9 mouse cellular contexts compared by ENCODE assay signal in genomic region chr5:135236571-135236970, GRCm38 (mm10). TPM values are rescaled to one million over a fixed set of nuclear protein-coding genes. Genes with fewer than 3 reads are reported as not detected.
DNase-seq lines count a peak whose midpoint lies in the region; ATAC-seq lines count a peak whose summit lies in the region.
"Had no signal": no experiment of that assay in that cellular context is flagged by ENCODE, and none has a peak within 500 bp of the region (broad histone marks: within the 10 kb centered on the region; RNA-seq: fewer than 3 reads in every experiment).

No protein-coding gene starts in this region.

- DNase-seq in CD4-positive, CD25-positive, alpha-beta regulatory T cell, adult 2 months (ENCODE audit: low read depth, low spot score) = peak; percentile 70
- peak; percentile 55 for DNase-seq in ovary, postnatal 36 days (ENCODE audit: low spot score)
- no peak for DNase-seq in ovary, postnatal 10 days (ENCODE audit: low spot score)
- peak; percentile 75 for DNase-seq in embryo, embryonic 10.5 days (ENCODE audit: low spot score)
- peak; percentile 72 for DNase-seq in limb, embryonic 10.5 days (ENCODE audit: low spot score)
- peak; percentile 72 to 76 for DNase-seq in right cerebral cortex, adult 2 months (ENCODE audit: low spot score in 2 of 2)

- no peak for ATAC-seq in CD4-positive, CD25-positive, alpha-beta regulatory T cell, adult 4 months
- ATAC-seq in hematopoietic stem cell, adult 5-6 weeks (replicated peaks in 1 of 2; ENCODE audit: insufficient read depth in 1 of 2, low FRiP score in 2 of 2, low TSS enrichment in 1 of 2, low read depth in 1 of 2, poor library complexity in 2 of 2, severe bottlenecking in 2 of 2) = peak; percentile 46 to 66; a peak in 2 of 4 replicates

- no peaks in the 10 kb centered on the region for H3K4me1 ChIP-seq in limb, embryonic 10.5 days
- H3K4me1 ChIP-seq: hindbrain, embryonic 15.5 days had no signal

- H3K27me3 ChIP-seq in limb, embryonic 10.5 days (ENCODE audit: low read depth, poor library complexity, severe bottlenecking) = no peaks in the 10 kb centered on the region
- H3K27me3 ChIP-seq: hindbrain, embryonic 15.5 days had no signal

- H3K36me3 ChIP-seq in limb, embryonic 10.5 days = peaks cover 100% of the 10 kb centered on the region

- 58% methylated on average over 2 of the region's 2 CpGs for WGBS in limb, embryonic 10.5 days

- no peaks in the 10 kb centered on the region for H3K9me3 ChIP-seq in limb, embryonic 10.5 days (replicated peaks)
- H3K9me3 ChIP-seq: hindbrain, embryonic 15.5 days had no signal

- H3K4me3 ChIP-seq in limb, embryonic 10.5 days = no peak overlapping the region
- H3K4me3 ChIP-seq: hindbrain, embryonic 15.5 days had no signal

- H3K27ac ChIP-seq in limb, embryonic 10.5 days = no peak overlapping the region
- H3K27ac ChIP-seq: hindbrain, embryonic 15.5 days had no signal

RNA-seq across cellular contexts. Expression of gene Fzd9, which starts 14.5 kb away (rescaled TPM):
- polyA plus RNA-seq in CD4-positive, CD25-positive, alpha-beta regulatory T cell, adult 4 months (2017; shearing (Covaris generic)) = not detected
- total RNA-seq in hematopoietic stem cell, adult 5-6 weeks (2017) = 1.3 and 1.7 TPM in 2 replicates
- 0.25 and 1.7 TPM in 2 replicates for polyA plus RNA-seq in limb, embryonic 10.5 days (2016; fragmentation: Nextera tagmentation; extraction: Ambion mirVana)

RNA-seq across cellular contexts. Expression of gene Baz1b, which starts 49.5 kb away (rescaled TPM):
- 10 to 100 TPM; 25.2 to 25.4 TPM for polyA plus RNA-seq in CD4-positive, CD25-positive, alpha-beta regulatory T cell, adult 4 months (2017; shearing (Covaris generic))
- 159 and 184 TPM in 2 replicates for total RNA-seq in hematopoietic stem cell, adult 5-6 weeks (2017)
- 58.1 and 68.3 TPM in 2 replicates for polyA plus RNA-seq in limb, embryonic 10.5 days (2016; fragmentation: Nextera tagmentation; extraction: Ambion mirVana)
